Comparison of ENCODE assay signal across 7 mouse cellular contexts in the genomic region with DNA sequence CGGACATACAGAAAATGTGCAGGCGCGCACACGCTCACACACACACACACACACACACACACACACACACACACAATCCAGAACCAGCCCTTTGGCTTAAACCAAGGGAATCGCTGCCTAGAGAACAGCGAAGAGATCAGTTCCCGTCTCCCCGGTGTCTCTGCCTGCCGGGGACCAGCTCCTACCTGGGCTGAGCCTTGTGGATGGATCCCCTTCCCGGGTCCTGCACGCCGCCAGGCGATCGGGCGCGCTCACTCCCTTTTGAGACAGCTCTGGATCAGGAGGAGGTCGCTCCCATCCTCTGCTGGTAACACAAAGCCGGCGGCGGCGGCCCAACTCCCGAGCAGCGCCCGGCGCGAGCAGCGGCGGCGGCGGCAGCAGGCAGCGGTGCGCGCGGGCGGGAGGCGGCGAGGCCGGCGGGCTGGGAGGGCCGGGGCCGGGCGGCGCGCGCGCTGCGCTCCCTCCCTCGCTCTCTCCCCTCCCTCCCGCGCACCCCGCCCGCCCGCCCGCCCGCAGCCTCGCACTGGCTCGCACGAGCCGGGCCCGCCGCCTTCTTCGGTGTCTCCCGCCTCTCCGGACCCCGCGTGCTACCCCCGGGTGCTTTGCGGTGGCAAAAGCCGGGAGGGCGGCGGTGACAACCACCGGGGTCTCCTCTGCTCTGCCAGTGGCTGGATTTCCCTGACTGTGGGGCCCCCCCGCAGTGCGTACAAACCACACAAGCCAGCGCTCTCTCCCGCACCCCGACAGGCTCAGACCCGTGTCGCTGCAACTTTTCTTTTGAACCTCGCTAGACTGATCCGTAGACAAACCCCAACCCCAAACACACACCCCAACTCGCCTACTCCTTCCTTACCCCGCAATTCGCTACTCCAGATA.
DNase-seq lines count a peak whose midpoint lies in the region; ATAC-seq and TF ChIP-seq lines count a peak whose summit lies in the region.

No protein-coding gene starts in this region.

- peak; percentile 37 for DNase-seq in embryo, embryonic 11.5 days (ENCODE audit: low read depth, low spot score)
- peak; percentile 29 for DNase-seq in kidney, adult 11 months
- DNase-seq in left cerebral cortex, postnatal 4 days = peak; percentile 64
- peak; percentile 76 for DNase-seq in midbrain, embryonic 10.5 days (ENCODE audit: low spot score)
- DNase-seq in spleen, postnatal 36 days (ENCODE audit: low spot score in 2 of 2) = peak; percentile 7 to 10

- peak overlapping the region; percentile 29 for H3K27ac ChIP-seq in bone marrow, adult 2 months (ENCODE audit: control insufficient read depth, insufficient read depth, low read depth, low read length, poor library complexity)
- peak overlapping the region; percentile 89 for H3K27ac ChIP-seq in midbrain, embryonic 10.5 days (replicated peaks)

- intact Hi-C loops in left cerebral cortex, postnatal 4 days (cut with DNase I) = loop anchor here (10.0 kb wide), 2 partner anchors 475 to 1185 kb away; no protein-coding TSS in a partner anchor

- no peak for TF ChIP-seq POLR2A in bone marrow, adult 2 months (IDR thresholded peaks at IDR 0.05; ENCODE audit: borderline replicate concordance, control insufficient read depth, low read depth, low read length)

- TF ChIP-seq CTCF in bone marrow, adult 2 months (IDR thresholded peaks at IDR 0.05; ENCODE audit: control insufficient read depth, insufficient read depth, low read length) = no peak

- H3K9me3 ChIP-seq in midbrain, embryonic 10.5 days (replicated peaks) = no peaks in the 10 kb centered on the region

- WGBS in bone marrow, adult 2 months = 2% methylated on average over 63 of the region's 84 CpGs
- 0% methylated on average over 51 of the region's 84 CpGs for WGBS in midbrain, embryonic 10.5 days

- H3K4me1 ChIP-seq in bone marrow, adult 2 months (ENCODE audit: control insufficient read depth, insufficient read depth, low read length) = no peaks in the 10 kb centered on the region; the same call in 1 of the 2 replicates
- H3K4me1 ChIP-seq in midbrain, embryonic 10.5 days = peaks cover 27% of the 10 kb centered on the region

- H3K36me3 ChIP-seq in midbrain, embryonic 10.5 days = no peaks in the 10 kb centered on the region

- ATAC-seq in granulocyte monocyte progenitor cell, adult 5-6 weeks (replicated peaks; ENCODE audit: poor library complexity, severe bottlenecking) = peak; percentile 31

- peaks cover 63% of the 10 kb centered on the region for H3K27me3 ChIP-seq in midbrain, embryonic 10.5 days (ENCODE audit: low read depth, poor library complexity, severe bottlenecking)

- peak overlapping the region; percentile 71 for H3K4me3 ChIP-seq in bone marrow, adult 2 months (replicated peaks; ENCODE audit: control insufficient read depth, low read depth, low read length)
- H3K4me3 ChIP-seq in midbrain, embryonic 10.5 days = peak overlapping the region; percentile 72

Comparison
In these comparisons a context has a peak if more than half of its experiments do, and no peak if none do; other contexts are left out.
1. Peak in every context shown above with its lines: DNase-seq, ATAC-seq, H3K4me3 ChIP-seq and H3K27ac ChIP-seq.
2. DNase-seq: peak in every context shown above with its lines; median percentile 76 in midbrain, embryonic 10.5 days; 64 in left cerebral cortex, postnatal 4 days; 37 in embryo, embryonic 11.5 days; 29 in kidney, adult 11 months; 8 in spleen, postnatal 36 days.